Mouse (Mus musculus) thymus, adult 2 months (tissue): ENCODE results near the gene Gm49380.

Experiments
- CTCF ChIP-seq: fragments of 200-500 bp; IDR thresholded peaks from 2 replicates; pipeline ENCODE4 v1.5.1; 2012; ENCODE audit warnings: mild to moderate bottlenecking, control low read depth, low read length, moderate library complexity, borderline replicate concordance; ENCODE audit not compliant: control insufficient read depth, poor library complexity, insufficient read depth; ENCODE audit errors: extremely low read depth
- POLR2A ChIP-seq: fragments of 200-500 bp; IDR thresholded peaks from 2 replicates; pipeline ENCODE4 v1.6.1; 2012; ENCODE audit warnings: mild to moderate bottlenecking, low read length, control low read depth, moderate library complexity; ENCODE audit not compliant: control insufficient read depth, poor library complexity, insufficient read depth; ENCODE audit errors: extremely low read depth

- TF ChIP-seq POLR2A (no peak), CTCF (no peak)
These were observed 11.8 kb downstream of the Gm49380 start, which contains the start of gene Mfrp for GRCm38 (mm10) chr9:44101490-44101889.
